Mouse (Mus musculus) liver, postnatal 0 days (tissue): Measurements from ENCODE around the gene Mrpl52.
A peak's percentile ranks its signal among the peaks of the same experiment; 100 is the strongest.

Experiments
- CTCF ChIP-seq: sonication (generic); IDR thresholded peaks from 2 replicates; pipeline ENCODE4 v1.5.1; 2016; ENCODE audit warnings: antibody characterized with exemption, low read depth
- EP300 ChIP-seq: IDR thresholded peaks from 2 replicates; pipeline ENCODE4 v1.6.1; 2016; ENCODE audit warnings: antibody characterized with exemption, low read depth, mild to moderate bottlenecking

DNA sequence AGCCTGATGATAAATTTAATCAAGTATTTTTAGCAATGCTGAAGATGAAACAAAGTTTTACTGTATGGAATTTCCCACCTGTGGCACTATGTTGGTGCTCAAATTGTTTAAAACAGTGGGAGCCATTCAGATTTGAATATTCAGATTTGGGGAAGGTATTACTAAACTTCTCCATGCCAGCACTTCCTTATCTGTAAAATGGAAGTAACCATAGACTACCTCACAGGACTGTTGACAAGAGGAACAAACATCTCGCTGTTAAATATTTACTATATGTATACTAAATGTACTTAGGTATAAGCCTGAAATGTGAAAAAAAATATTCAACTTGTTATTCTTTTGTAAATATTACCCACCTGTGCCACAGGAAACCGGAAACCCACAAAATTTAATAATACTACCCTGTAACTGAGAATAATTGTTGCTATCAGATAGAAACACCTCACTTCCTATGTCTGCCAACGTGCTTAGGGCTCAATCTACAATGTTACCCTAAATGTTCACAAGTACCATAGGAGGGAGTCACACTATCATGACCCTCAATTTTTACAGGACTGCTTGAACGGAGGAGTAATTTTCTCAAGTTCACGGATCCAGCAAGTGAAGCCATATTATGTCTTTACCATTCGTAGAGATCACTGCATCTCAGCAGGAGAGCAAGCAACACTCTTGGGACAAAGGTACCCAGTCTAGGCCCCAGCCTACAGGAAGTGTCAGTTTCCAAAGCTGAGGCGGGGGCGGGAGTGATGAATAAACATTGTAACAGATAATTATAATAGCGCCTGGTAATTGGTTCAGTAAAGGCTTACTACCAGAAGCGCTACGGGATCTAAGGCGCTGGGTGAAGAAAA lies 36.6 kb downstream of the Mrpl52 start:
- no peak for TF ChIP-seq CTCF
- 0 out of 2 replicates have a peak, but pooled peaks have one; percentile 7 for TF ChIP-seq EP300
